Mouse (Mus musculus) cerebellum, adult (tissue): ENCODE measurements around the gene Gm42420.

Experiments
- ATAC-seq: cut with Nextera tagmentation; 2 replicates; pipeline ENCODE4 v1.9.2; 2017; ENCODE audit warnings: mild to moderate bottlenecking, moderate library complexity, mixed read lengths; ENCODE audit not compliant: insufficient number of reproducible peaks, low FRiP score, low TSS enrichment

Gm42420 gene

GRCm38 (mm10) chr6:39585517-39585916 is at the start of gene Gm42420:
Gm42420 (plus strand) TSS chr6:39585753.
- no peak for ATAC-seq

- ATAC-seq, result no peak
These were observed 48.9 kb upstream of the Gm42420 start for GRCm38 (mm10) chr6:39536621-39537020.

DNA sequence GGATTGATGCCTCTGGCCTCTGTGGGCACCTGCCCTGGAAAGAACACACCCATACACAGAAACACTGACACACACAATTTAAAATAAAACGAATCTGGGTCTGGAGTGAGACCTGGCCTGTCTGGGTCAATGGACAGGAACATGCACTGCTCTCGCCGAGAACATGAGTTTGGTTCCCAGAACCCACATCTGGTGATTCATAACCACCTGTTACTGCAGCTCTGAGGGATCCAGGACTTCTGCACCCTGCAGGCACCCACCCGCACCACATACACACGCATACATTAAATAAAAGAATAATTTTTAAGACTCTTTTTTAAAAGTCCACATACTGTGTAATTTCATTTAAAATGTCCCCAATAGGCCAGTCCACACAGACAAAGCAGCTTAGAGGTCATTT is 48.3 kb upstream of the Gm42420 start:
- no peak for ATAC-seq

- ATAC-seq, result no peak
These were observed 47.3 kb upstream of the Gm42420 start for GRCm38 (mm10) chr6:39538227-39538626.

DNA sequence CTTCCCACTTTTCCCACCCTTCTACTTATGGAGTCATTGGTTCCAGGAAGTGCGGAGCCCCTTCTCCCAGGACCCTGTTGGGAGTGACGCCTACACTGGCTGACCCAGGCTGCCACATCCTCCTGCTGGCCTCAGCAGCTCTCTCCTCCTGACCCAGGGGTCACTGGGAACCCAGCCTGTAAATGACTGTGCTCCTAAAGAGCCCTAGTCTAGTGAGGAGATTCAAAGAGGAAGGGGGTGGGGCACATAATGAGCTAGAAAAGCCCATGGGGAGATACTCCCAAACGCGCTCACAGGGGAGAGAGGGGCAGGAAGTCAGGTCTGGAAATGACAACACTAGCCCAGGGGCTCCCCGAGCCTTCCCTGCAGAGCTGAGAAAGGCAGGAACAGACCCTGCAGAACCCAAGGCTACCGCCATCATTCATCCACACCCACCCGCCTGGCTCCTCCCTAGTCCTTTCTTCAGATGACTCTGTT is 45.8 kb upstream of the Gm42420 start:
- no peak for ATAC-seq

DNA sequence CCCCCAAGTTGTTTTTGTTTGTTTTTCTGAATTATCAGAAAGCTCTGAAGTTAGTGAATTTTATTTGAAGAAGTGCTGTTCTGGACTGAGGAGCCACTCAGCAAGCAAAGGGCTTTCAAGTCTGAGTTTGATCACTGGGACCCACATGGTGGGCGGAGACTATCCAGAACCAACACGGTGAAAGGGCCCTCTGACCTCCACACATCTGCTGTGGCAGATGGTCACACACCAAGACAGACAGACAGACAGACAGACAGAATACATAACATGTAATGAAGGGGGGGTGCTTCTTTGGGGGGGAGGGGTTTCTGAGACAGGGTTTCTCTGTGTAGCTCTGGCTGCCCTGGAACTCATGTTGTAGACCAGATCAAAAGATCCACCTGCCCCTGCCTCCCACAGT is 45.0 kb upstream of the Gm42420 start:
- no peak for ATAC-seq

- ATAC-seq, result no peak
These were observed 42.6 kb upstream of the Gm42420 start for GRCm38 (mm10) chr6:39542631-39543597.

GRCm38 (mm10) chr6:39543769-39544420 is 41.7 kb upstream of the Gm42420 start:
- no peak for ATAC-seq

- ATAC-seq, result no peak
These were observed 40.1 kb upstream of the Gm42420 start for GRCm38 (mm10) chr6:39545474-39545873.

DNA sequence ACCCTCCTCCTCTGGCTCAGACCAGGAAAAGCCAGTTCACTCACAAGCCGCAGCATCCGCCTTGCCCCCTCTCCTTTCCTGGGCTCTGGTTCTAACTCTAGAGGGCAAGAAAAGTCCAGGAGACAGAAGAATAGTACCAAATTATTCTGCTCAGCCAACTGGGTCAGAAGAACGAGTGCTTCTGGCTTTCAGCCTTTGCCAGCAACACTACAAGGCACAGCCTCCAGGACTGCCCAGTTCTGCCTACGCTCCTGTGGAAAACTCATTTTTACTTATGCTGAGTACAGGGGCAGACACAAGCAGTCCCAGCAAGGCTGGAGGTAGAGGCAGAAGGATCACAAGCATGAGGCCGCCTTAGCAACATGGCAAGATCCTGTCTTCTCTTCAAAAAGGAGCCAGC is 37.5 kb upstream of the Gm42420 start:
- ATAC-seq, result no peak

GRCm38 (mm10) chr6:39551981-39552636 is 33.4 kb upstream of the Gm42420 start:
- ATAC-seq, result no peak

GRCm38 (mm10) chr6:39554888-39555647 is 30.5 kb upstream of the Gm42420 start:
- no peak for ATAC-seq

DNA sequence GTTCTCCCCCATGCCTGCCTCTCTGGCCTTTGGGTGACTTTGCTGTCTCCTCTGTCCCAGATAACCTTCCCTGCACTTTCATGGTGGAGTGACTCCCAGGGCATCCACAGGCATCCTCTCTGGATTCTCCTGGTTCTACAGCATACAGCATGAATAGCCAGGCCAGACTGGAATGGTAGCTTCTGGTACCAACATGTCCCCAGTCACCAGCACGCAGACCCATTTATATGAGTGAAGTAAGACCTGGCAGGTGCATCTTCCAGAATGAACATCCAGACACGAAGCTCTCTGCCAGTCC is 30.0 kb upstream of the Gm42420 start:
- no peak for ATAC-seq

DNA sequence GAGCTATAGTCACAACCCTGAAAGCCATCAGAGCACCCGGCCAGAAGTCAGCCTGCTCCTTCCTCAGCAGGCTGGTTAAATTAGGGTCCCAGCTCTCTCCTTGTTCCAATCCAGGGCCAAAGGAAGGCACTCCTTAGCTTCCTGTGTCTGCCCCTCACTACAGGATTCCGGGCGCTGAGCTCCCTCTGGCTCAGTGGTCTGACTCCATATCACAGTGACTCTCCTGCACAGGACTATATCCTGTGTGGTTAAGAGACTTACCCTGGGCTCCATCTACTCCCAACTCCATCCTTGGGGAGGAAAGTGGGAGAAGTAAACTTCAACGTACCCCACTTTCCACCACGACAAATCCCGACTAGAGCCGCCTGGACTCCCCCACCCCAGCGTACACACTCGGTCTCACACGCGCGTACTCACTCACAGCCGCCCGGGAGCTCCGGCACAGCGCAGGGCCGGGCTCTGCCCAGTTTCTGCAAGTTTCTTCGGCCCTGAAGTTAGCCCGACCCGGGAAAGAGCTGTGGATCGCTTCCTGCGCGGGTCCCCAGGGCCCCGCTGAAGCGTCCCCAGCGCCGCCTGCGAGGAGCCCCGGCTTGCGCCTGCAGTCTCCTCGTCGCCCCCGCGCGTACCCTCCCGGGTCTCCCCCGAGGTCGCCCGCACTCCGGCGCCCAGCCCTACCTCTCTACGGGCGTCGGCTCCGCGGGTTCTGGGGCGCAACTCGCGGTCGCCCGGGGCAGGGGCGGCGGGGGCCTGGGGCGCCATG is 28.5 kb upstream of the Gm42420 start:
- peak; percentile 43; the same call in 1 of the 2 replicates for ATAC-seq

DNA sequence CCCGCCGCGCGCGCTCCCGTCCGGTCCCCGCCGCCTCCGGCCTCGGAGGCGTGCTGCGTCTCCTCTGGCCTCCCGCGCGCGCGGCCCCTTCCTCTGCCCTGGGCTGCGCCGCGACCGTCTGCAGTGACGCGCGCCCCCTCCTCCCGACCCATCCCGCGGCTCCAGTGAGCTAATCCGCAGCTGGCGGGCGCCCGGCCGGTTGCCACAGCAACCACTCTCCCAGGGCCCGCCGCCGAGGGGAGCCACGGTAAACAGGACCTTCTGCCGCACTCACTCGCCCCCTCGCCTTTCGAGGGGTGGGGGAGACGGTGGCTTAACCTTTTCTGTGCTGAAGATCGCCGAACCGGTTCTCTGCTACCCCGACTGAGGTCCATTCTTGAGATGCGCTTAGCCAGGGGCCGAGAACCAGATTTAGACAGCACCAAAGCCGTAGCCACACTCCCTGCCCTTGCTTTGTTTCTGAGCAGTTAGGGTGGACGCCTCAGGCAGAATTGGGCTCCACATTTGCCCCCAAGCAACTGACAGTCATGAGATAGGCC is 27.8 kb upstream of the Gm42420 start, which contains the start of gene Dennd2a:
TSS of gene Dennd2a (minus strand) at position 145 of the 539 bp plus-strand sequence.
- peak; percentile 34; the same call in 1 of the 2 replicates for ATAC-seq

DNA sequence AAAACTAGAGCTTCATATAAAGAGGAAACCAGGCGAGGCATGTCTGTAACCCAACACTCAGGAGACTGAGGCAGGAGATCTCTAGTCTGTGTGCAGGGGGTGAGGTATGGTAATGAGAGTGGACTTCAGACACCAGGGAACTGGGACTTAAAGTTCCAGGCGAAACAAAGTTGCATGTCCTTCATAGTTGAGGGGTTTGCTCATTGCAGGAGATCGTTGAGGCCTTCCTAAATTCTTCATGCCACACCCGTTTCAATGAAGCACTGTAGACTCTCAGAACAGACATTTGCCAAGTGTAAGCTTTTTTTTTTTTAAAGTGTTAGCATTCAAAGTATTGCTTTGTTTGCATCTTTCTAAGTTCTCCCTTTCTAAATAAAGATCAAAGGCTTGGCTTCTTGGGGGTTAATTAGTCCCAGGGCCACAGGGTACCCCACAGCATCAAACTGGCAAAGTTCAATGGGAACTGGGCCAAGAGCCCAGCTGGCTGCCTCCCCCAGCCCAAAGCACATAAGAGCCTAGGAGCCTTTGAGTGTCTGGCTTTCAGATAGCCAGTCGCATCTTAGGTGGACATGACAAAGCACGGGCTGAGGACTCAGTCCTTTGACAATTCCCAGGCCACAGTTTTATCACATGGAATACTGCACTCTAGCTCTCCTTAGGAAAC is 26.1 kb upstream of the Gm42420 start:
- no peak for ATAC-seq

DNA sequence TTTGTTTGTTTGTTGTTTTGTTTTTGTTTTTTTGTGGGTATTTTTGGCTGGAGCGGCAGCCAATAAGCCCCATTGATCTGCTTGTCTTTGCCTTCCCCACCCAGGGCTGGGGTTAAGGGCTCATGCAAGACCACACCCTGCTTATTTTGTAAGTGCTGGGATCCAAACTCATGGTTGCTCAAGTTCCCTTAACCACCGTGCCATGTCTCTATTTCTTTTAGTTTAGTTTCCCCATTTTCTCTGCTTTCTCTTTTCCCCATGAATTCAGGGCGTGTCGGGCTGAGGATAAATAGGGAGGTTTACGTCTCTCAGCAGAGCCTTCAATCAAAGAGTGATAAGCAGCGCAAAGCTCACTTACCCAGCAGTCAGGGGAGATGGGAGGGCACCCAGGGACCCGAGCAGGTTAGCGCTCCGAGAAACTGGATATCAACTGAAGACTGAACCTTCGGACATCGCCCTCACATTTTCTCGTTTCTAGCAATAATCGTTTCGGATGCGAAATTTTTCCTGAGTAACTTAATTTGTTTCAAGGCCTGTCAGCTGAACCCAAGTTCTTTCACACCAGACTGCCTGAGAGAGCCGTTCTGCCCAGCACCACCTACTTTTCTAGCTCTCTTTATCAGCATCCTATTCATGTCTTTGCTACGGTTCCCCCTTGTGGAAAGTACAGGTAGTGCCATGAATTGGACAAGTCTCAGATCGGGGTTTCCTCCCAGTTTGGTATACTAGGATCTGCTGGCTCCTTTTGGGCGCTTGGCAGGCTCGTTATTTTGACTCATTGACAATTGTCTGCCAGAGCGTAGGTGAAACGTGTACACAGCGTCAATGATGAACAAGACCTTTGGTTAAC is 23.2 kb upstream of the Gm42420 start:
- ATAC-seq, result peak; percentile 89

- ATAC-seq, result no peak
These were observed 18.0 kb upstream of the Gm42420 start for GRCm38 (mm10) chr6:39567528-39567927.
